Mouse (Mus musculus) G1E (cell line): ENCODE data around the gene Slc35e3.

ENCODE experiments used
- CTCF ChIP-seq: IDR thresholded peaks from 2 replicates; pipeline ENCODE4 v1.5.1; 2012; ENCODE audit warnings: low read depth, low read length, inconsistent platforms, mixed read lengths
- TAL1 ChIP-seq: conservative IDR thresholded peaks from 2 replicates; pipeline ENCODE4 v1.6.1; 2012; ENCODE audit warnings: low read depth, low read length, inconsistent platforms, mixed read lengths

GRCm38 (mm10) chr10:117705806-117706205 lies 40.4 kb downstream of the Slc35e3 start:
- TF ChIP-seq TAL1 (no peak), CTCF (no peak)
